12 mouse cellular contexts compared by ENCODE assay signal in the genomic region with DNA sequence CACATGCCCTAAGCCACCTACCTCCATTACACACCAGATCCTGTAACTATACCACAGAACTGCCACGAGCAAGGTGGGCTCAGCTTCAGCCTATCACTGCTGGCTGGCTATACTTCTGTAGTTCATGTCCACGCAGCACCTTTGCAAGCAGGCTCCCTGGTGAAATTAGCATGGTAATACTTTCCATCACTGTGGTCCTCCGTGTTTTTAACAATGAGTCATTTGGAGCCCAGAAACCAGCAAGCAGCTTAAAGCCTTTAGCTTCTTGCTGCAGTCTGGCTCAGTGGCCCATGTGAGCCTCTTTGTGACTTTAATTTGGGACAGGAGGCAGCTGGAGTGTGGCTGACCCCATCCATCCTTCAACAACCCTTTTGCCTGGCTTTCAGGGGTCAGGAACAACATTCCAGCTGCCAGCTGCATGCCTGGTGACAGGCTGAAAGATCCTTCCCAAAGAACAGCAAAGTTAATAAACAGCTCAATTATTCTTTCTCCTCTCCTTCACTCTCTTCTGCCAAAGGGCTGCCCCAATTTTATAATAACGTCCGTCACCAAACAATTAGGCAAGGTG.
DNase-seq lines count a peak whose midpoint lies in the region; ATAC-seq lines count a peak whose summit lies in the region.
"Had no signal": no experiment of that assay in that cellular context is flagged by ENCODE, and none has a peak within 500 bp of the region (broad histone marks: within the 10 kb centered on the region; RNA-seq: fewer than 3 reads in every experiment).

No protein-coding gene starts in this region.

- no peaks in the 10 kb centered on the region for H3K4me1 ChIP-seq in neural tube, embryonic 15.5 days
- peaks cover 32% of the 10 kb centered on the region for H3K4me1 ChIP-seq in limb, embryonic 12.5 days (replicated peaks)
- no peaks in the 10 kb centered on the region for H3K4me1 ChIP-seq in neural tube, embryonic 11.5 days (ENCODE audit: control insufficient read depth, insufficient read depth, low read length)
- peaks cover 6% of the 10 kb centered on the region; the same call in 1 of the 2 replicates for H3K4me1 ChIP-seq in forebrain, embryonic 12.5 days
- H3K4me1 ChIP-seq: hindbrain, embryonic 15.5 days; neural tube, embryonic 12.5 days had no signal

- WGBS in neural tube, embryonic 15.5 days = 34% methylated on average over 5 of the region's 5 CpGs
- WGBS in limb, embryonic 12.5 days = 42% methylated on average over 5 of the region's 5 CpGs
- 43% methylated on average over 5 of the region's 5 CpGs for WGBS in neural tube, embryonic 11.5 days
- 45% methylated on average over 5 of the region's 5 CpGs for whole genome bisulfite sequencing in forebrain, embryonic 12.5 days

- H3K4me3 ChIP-seq in neural tube, embryonic 15.5 days (replicated peaks) = no peak overlapping the region
- H3K4me3 ChIP-seq in limb, embryonic 12.5 days (replicated peaks) = no peak overlapping the region
- no peak overlapping the region for H3K4me3 ChIP-seq in neural tube, embryonic 11.5 days (ENCODE audit: low read depth, low read length)
- no peak overlapping the region for H3K4me3 ChIP-seq in forebrain, embryonic 12.5 days (replicated peaks)
- H3K4me3 ChIP-seq: hindbrain, embryonic 15.5 days; neural tube, embryonic 12.5 days had no signal

- no peaks in the 10 kb centered on the region for H3K27me3 ChIP-seq in neural tube, embryonic 15.5 days (replicated peaks)
- no peaks in the 10 kb centered on the region for H3K27me3 ChIP-seq in limb, embryonic 12.5 days
- H3K27me3 ChIP-seq in neural tube, embryonic 11.5 days (ENCODE audit: control insufficient read depth, insufficient read depth, low read length) = no peaks in the 10 kb centered on the region
- H3K27me3 ChIP-seq in forebrain, embryonic 12.5 days = no peaks in the 10 kb centered on the region
- H3K27me3 ChIP-seq: hindbrain, embryonic 15.5 days; neural tube, embryonic 12.5 days had no signal

- DNase-seq in neural tube, embryonic 10.5 days (ENCODE audit: extremely low spot score, low spot score) = peak; percentile 44
- peak; percentile 21 for DNase-seq in kidney, adult 18-20 months
- DNase-seq in neural tube, embryonic 11.5 days (ENCODE audit: low spot score) = peak; percentile 27
- no peak for DNase-seq in cerebellum, adult 11 months
- DNase-seq in layer of hippocampus, adult 9-10 months (ENCODE audit: low spot score) = no peak
- DNase-seq: layer of hippocampus, postnatal 36 days; thymus, postnatal 36 days had no signal

- H3K27ac ChIP-seq in neural tube, embryonic 15.5 days (replicated peaks) = no peak overlapping the region
- H3K27ac ChIP-seq in limb, embryonic 12.5 days = peak overlapping the region; percentile 69
- no peak overlapping the region for H3K27ac ChIP-seq in neural tube, embryonic 11.5 days (ENCODE audit: low read depth, low read length)
- no peak overlapping the region for H3K27ac ChIP-seq in forebrain, embryonic 12.5 days
- H3K27ac ChIP-seq: hindbrain, embryonic 15.5 days; neural tube, embryonic 12.5 days had no signal

- no peak overlapping the region for H3K9ac ChIP-seq in neural tube, embryonic 15.5 days (replicated peaks)
- H3K9ac ChIP-seq in limb, embryonic 12.5 days (replicated peaks) = no peak overlapping the region
- no peak overlapping the region for H3K9ac ChIP-seq in neural tube, embryonic 11.5 days (ENCODE audit: low read length)
- no peak overlapping the region for H3K9ac ChIP-seq in forebrain, embryonic 12.5 days
- H3K9ac ChIP-seq: hindbrain, embryonic 15.5 days; neural tube, embryonic 12.5 days had no signal

- H3K9me3 ChIP-seq in neural tube, embryonic 15.5 days (replicated peaks) = no peaks in the 10 kb centered on the region
- H3K9me3 ChIP-seq in limb, embryonic 12.5 days = no peaks in the 10 kb centered on the region
- no peaks in the 10 kb centered on the region for H3K9me3 ChIP-seq in neural tube, embryonic 11.5 days (ENCODE audit: control insufficient read depth, low read length)
- no peaks in the 10 kb centered on the region for H3K9me3 ChIP-seq in forebrain, embryonic 12.5 days
- H3K9me3 ChIP-seq: hindbrain, embryonic 15.5 days had no signal

- no peak for ATAC-seq in neural tube, embryonic 15.5 days (ENCODE audit: low FRiP score)
- no peak for ATAC-seq in limb, embryonic 12.5 days (ENCODE audit: insufficient number of reproducible peaks, insufficient read depth, low FRiP score, low TSS enrichment, low read depth)
- no peak; the same call in 1 of the 2 replicates for ATAC-seq in neural tube, embryonic 11.5 days (ENCODE audit: insufficient read depth, low FRiP score, low TSS enrichment)
- no peak for ATAC-seq in forebrain, embryonic 12.5 days (ENCODE audit: low FRiP score)

- no peak overlapping the region for H3K4me2 ChIP-seq in neural tube, embryonic 15.5 days
- H3K4me2 ChIP-seq in limb, embryonic 12.5 days = no peak overlapping the region
- no peak overlapping the region for H3K4me2 ChIP-seq in neural tube, embryonic 11.5 days (ENCODE audit: low read depth)
- H3K4me2 ChIP-seq in forebrain, embryonic 12.5 days = no peak overlapping the region
- H3K4me2 ChIP-seq: hindbrain, embryonic 15.5 days; neural tube, embryonic 12.5 days had no signal

- no peaks in the 10 kb centered on the region for H3K36me3 ChIP-seq in neural tube, embryonic 15.5 days
- no peaks in the 10 kb centered on the region for H3K36me3 ChIP-seq in limb, embryonic 12.5 days
- no peaks in the 10 kb centered on the region for H3K36me3 ChIP-seq in neural tube, embryonic 11.5 days (ENCODE audit: control insufficient read depth, insufficient read depth, low read length)
- no peaks in the 10 kb centered on the region for H3K36me3 ChIP-seq in forebrain, embryonic 12.5 days (replicated peaks)
- H3K36me3 ChIP-seq: hindbrain, embryonic 15.5 days; neural tube, embryonic 12.5 days had no signal

Comparison
In these comparisons a context has a peak if more than half of its experiments do, and no peak if none do; other contexts are left out.
1. DNase-seq: peak in neural tube, embryonic 10.5 days (single experiment), kidney, adult 18-20 months (single experiment) and neural tube, embryonic 11.5 days (single experiment); none in cerebellum, adult 11 months (single experiment) and layer of hippocampus, adult 9-10 months (single experiment).